Mouse (Mus musculus) urinary bladder, postnatal 10 days (tissue): ENCODE data around the gene Psme4.

Experiments used
- DNase-seq: peaks from one replicate; pipeline ENCODE4 v3.0.0; 2022; ENCODE audit warnings: low spot score

The Psme4 gene

GRCm38 (mm10) chr11:30786230-30786983 is 14.9 kb downstream of the Psme4 start:
- DNase-seq = no peak

- no peak for DNase-seq
These were observed 21.2 kb downstream of the Psme4 start for GRCm38 (mm10) chr11:30792680-30793079.

GRCm38 (mm10) chr11:30793753-30794152 is 22.2 kb downstream of the Psme4 start:
- no peak for DNase-seq

DNA sequence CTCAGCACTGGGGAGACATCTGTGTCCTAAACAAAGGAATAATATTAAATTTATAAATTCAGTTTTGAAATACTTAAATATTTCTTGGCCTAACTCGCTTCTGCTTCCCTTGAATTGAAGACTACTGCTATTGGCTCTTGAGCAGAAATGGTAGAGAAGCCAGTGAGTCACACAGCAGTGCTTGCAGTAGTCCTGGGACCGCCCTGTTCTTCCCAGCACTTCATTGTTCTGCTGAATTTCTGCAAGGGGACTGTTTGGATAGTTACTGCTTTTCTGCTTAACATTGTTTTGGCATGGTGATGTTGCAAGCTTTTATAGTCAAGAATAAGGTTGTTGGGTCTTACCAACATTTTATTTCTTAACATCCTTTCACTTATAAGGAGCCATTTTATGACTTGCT is 25.7 kb downstream of the Psme4 start:
- no peak for DNase-seq

GRCm38 (mm10) chr11:30799496-30799895 is 28.0 kb downstream of the Psme4 start:
- no peak for DNase-seq

DNA sequence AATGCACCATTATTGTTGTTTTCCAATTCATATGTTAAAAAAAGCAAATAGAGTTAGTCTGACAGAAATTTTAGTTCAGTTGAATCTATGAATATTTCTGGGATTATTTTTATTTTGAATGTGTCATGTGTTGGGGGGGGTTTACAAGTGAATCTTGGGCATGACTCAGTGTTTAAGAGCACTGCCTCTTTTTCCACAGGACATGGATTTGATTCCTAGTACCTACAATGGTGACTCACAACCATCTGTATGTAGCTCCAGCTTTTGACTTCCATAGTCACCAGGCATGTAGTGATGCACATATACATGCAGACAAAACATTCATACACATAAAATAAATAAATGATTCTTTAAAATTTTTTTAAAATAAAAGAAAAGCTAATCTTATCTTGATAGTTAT is 28.6 kb downstream of the Psme4 start:
- DNase-seq = no peak

- no peak for DNase-seq
These were observed 30.9 kb downstream of the Psme4 start for GRCm38 (mm10) chr11:30802421-30802820.

DNA sequence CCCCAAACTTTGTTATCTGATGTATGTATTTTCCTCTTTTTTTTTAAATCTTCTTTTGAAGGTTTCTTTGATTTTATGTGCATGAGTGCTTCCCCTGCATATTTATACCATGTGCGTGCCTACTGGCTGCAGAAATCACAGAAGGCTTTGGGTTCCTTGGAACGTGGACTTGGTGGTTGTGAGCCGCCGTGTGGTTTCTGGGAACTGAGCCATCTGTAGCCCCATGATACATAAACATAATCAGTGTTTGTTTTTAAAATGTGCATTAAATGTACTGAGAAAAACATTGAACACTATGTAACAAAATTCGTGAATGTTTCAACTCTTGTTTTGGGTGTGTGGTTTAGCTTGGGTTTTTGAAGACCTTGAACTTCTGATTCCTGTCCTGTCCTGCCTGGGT is 49.6 kb downstream of the Psme4 start:
- DNase-seq = no peak

DNA sequence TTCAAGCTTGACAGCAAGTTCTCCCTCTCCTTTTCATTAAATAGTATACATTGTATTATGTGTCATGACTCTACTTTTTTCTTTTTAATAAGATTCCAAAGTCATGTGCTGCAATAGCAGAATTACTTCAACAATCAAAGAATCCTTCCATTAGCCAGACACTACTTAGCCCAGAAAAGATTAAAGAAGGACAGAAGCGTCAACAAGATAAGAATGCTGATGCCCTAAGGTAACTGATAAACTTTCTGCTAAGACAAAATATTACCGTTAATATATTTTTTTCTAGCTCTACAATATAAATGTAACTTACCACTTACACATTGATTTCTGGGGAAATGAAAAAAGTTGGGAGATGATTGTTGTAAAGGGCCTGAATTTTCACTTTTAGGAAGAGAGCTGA is 67.3 kb downstream of the Psme4 start:
- no peak for DNase-seq

DNA sequence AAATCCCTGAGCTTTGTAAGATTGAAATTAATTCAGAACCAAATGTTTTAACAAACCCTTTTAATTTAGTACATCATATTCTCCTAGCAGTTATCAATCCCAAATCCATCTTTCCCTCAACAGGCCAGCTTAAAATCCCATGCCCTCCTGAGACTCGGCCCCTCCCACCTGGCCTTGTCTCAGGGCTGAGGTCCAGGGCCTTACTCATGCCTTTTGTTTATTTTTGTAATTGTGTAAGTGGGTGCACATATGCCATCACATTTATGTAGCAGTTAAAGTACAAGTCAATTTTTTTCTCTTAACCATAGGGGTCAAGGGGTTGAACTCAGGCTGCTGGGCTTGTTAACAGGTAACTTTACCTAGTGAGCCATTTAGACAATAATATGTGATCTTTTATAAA is 72.8 kb downstream of the Psme4 start:
- no peak for DNase-seq

- DNase-seq = no peak
These were observed 100.9 kb downstream of the Psme4 start for GRCm38 (mm10) chr11:30872425-30872824.

- peak; percentile 15 for DNase-seq
These were observed 113.8 kb downstream of the Psme4 start, which contains the start of the genes Gpr75 and Asb3 for GRCm38 (mm10) chr11:30885171-30885871. Gene Gpr75, plus strand, starts transcription at chr11:30885358. Gene Asb3, plus strand, starts transcription at chr11:30885416.

DNA sequence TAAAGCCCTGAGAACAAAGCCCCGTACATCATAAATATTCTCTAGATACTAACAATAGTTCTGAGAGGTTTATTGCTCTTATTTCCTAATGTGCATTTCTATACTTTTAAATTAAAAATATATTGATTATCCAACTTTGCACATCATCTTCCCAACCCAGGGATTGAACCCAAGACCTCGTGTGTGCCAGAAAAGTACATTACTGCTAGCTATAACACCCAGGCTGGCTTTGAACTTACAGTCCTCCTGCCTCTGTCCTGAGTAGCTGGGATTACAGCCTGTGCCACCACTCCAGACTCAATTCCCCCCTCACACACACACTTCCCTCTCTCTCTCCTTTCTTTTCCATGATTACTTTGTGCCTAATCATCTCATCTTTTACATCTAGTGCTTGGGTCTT is 116.6 kb downstream of the Psme4 start:
- no peak for DNase-seq

DNA sequence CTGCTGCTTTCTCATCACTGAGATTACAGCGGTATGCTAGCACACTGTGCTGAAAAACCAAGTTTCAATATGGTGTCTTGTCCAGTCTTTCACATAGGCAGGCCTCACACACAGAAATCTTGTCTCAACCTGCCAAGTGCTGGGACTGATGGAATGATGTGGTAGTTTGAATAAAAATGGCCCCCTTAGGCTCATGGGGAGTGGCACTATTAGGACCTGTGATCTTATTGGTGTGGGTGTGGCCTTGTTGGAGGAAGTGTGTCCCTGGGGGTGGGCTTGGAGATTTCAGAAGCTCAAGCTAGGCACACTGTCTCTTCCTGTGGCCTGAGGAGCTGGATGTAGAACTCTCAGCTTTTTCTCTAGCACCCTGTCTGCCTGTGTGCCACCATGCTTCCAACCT is 124.7 kb downstream of the Psme4 start:
- no peak for DNase-seq

DNA sequence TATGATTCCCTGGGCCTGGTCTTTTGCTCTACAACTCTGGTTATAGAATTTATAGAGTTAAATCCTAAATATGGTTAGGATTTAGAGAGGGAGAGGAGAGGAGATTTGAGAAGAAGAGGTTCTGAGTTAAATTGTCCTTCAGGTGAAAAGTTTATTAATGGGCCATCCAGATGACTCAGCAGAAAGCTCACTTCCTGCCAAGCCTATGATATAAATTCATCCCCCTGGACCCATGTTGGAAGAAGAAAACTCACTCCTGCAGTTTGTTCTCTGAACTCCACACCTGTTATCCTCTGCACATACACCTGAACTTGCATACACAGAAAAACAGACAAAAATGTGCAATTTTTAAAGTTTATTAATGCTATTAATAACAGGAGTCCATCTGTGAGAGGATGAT is 127.8 kb downstream of the Psme4 start:
- no peak for DNase-seq

- DNase-seq = no peak
These were observed 140.8 kb downstream of the Psme4 start for GRCm38 (mm10) chr11:30912311-30912710.

DNA sequence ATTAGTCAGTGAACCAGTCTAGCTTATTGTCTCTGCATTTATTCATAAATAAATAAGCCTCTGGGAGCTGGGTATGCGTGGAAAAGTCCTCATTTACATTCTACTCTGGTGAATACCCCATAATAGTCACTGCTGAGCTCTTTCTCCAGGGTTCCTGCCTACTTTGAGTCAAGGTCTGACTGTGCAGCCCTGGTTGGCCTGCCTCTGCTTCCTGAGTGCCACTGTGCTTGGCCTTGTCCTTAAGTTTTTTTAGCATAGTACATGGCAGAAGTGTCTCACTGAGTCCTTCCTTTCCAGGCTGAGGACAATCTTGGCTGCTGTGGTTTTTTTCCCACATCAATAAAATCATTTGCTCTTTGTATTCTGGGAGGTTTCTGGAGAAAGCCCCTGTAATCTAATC is 149.1 kb downstream of the Psme4 start:
- no peak for DNase-seq

DNA sequence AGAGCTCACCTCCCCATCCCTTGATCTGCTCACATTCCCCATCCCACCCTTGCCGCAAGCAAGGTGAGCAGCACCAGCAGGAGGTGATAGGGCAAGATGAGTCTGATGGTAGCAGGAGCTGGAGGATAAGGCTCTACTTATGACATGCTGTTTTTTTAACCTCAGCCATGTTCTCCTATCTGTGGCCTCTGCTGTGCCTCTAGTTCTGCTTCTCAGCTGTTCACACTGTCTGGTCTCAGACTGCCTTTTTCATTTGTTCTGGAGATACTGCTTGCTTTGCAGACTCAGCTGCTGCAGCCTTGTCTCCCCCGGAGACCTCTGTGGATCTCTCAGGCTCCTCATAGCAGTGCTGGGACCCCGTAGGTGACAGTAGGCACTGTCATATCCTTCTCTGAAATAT is 151.8 kb downstream of the Psme4 start:
- no peak for DNase-seq

GRCm38 (mm10) chr11:30928079-30928478 is 156.6 kb downstream of the Psme4 start:
- DNase-seq = no peak

GRCm38 (mm10) chr11:30928498-30928897 is 157.0 kb downstream of the Psme4 start:
- DNase-seq = no peak
